Comparison of ENCODE assay signal across 15 mouse cellular contexts in the genomic region with DNA sequence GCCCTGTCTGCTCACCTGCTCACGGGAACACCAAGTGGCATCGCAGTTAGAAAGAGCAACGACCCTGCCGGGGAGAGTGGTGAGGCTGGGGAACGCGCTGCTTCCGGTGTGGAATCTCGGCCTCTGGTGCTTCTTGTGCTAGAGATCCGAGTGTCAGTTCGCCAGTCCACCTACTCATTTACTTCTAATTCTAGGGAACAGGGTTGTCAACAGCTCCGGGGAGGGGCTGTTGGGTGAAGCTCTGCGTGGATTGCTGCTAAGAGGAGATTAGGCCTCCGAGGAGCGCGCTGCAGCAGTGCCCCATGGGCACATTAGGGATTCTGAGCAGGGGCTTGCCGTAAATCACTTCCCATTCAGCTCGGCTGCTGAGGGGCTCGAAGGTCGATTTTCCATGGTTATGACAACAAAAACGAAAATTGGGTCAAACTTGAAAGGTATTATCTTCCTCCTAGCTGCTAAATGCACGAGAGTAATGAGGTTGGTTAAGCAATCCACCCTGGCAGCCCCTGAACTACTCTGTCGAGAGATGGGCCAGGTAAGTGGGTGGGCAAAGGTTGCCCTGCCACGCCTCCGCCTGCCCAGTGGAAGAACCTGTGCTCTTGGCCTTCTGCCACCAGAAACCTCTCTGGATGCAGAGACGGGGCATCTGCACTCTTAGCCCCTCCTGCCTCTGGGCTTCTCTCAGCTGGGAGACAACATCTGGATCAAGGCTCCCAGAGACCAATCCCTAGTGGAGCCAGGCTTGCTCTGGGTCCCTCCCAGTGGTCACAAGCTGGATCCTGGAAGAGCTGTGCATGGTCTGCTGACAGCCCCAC.
DNase-seq lines count a peak whose midpoint lies in the region; ATAC-seq lines count a peak whose summit lies in the region.
"Had no signal": no experiment of that assay in that cellular context is flagged by ENCODE, and none has a peak within 500 bp of the region (broad histone marks: within the 10 kb centered on the region; RNA-seq: fewer than 3 reads in every experiment).

No protein-coding gene starts in this region.

- H3K9me3 ChIP-seq in forebrain, embryonic 12.5 days = no peaks in the 10 kb centered on the region
- no peaks in the 10 kb centered on the region for H3K9me3 ChIP-seq in forebrain, embryonic 16.5 days (ENCODE audit: control insufficient read depth, low read length)
- H3K9me3 ChIP-seq in intestine, embryonic 15.5 days = no peaks in the 10 kb centered on the region
- H3K9me3 ChIP-seq: embryonic facial prominence, embryonic 15.5 days; limb, embryonic 12.5 days; megakaryocyte, embryonic 14.5 days had no signal

- no peak overlapping the region for H3K9ac ChIP-seq in forebrain, embryonic 12.5 days
- H3K9ac ChIP-seq in forebrain, embryonic 16.5 days (replicated peaks; ENCODE audit: low read depth, low read length) = no peak overlapping the region
- H3K9ac ChIP-seq in intestine, embryonic 15.5 days = no peak overlapping the region
- H3K9ac ChIP-seq: embryonic facial prominence, embryonic 15.5 days; limb, embryonic 12.5 days; liver, postnatal 0 days had no signal

- peaks cover 13% of the 10 kb centered on the region for H3K4me1 ChIP-seq in forebrain, embryonic 12.5 days
- peaks cover 7% of the 10 kb centered on the region; the same call in 1 of the 2 replicates for H3K4me1 ChIP-seq in forebrain, embryonic 16.5 days (replicated peaks; ENCODE audit: control insufficient read depth, insufficient read depth, low read length)
- H3K4me1 ChIP-seq in intestine, embryonic 15.5 days (replicated peaks) = peaks cover 4% of the 10 kb centered on the region; the same call in 1 of the 2 replicates
- H3K4me1 ChIP-seq: embryonic facial prominence, embryonic 15.5 days; megakaryocyte, embryonic 14.5 days had no signal

- DNase-seq in brain, adult 2 months (ENCODE audit: low read depth, low spot score) = peak; percentile 55
- DNase-seq in kidney, postnatal 4 days = peak; percentile 11 to 52
- no peak for DNase-seq in lung, adult 18-20 months
- no peak for DNase-seq in adrenal gland, adult 8-10 months
- no peak for DNase-seq in heart, adult 11 months
- DNase-seq: B cell, adult 2 months; cerebellum, postnatal 14 days; liver, postnatal 0 days had no signal

- 54% methylated on average over 25 of the region's 25 CpGs for WGBS in forebrain, embryonic 12.5 days
- WGBS in forebrain, embryonic 16.5 days = 58% methylated on average over 25 of the region's 25 CpGs
- WGBS in intestine, embryonic 15.5 days = 56% methylated on average over 25 of the region's 25 CpGs

- H3K4me3 ChIP-seq in forebrain, embryonic 12.5 days (replicated peaks) = no peak overlapping the region
- no peak overlapping the region for H3K4me3 ChIP-seq in forebrain, embryonic 16.5 days (replicated peaks; ENCODE audit: low read length)
- no peak overlapping the region for H3K4me3 ChIP-seq in intestine, embryonic 15.5 days (replicated peaks)
- H3K4me3 ChIP-seq: embryonic facial prominence, embryonic 15.5 days; limb, embryonic 12.5 days; megakaryocyte, embryonic 14.5 days had no signal

- H3K27ac ChIP-seq in forebrain, embryonic 12.5 days = 0 out of 2 replicates have a peak overlapping the region, but pooled peaks have one; percentile 11
- no peak overlapping the region for H3K27ac ChIP-seq in forebrain, embryonic 16.5 days (ENCODE audit: low read length)
- no peak overlapping the region for H3K27ac ChIP-seq in intestine, embryonic 15.5 days
- H3K27ac ChIP-seq: embryonic facial prominence, embryonic 15.5 days; limb, embryonic 12.5 days had no signal

- H3K27me3 ChIP-seq in forebrain, embryonic 12.5 days = no peaks in the 10 kb centered on the region
- H3K27me3 ChIP-seq in forebrain, embryonic 16.5 days (replicated peaks; ENCODE audit: control insufficient read depth, insufficient read depth, low read length) = no peaks in the 10 kb centered on the region
- no peaks in the 10 kb centered on the region for H3K27me3 ChIP-seq in intestine, embryonic 15.5 days (replicated peaks)
- H3K27me3 ChIP-seq: embryonic facial prominence, embryonic 15.5 days; limb, embryonic 12.5 days had no signal

- H3K36me3 ChIP-seq in forebrain, embryonic 12.5 days (replicated peaks) = no peaks in the 10 kb centered on the region
- no peaks in the 10 kb centered on the region for H3K36me3 ChIP-seq in forebrain, embryonic 16.5 days (ENCODE audit: control insufficient read depth, insufficient read depth)
- no peaks in the 10 kb centered on the region for H3K36me3 ChIP-seq in intestine, embryonic 15.5 days
- H3K36me3 ChIP-seq: embryonic facial prominence, embryonic 15.5 days; G1E; limb, embryonic 12.5 days had no signal

- no peak for ATAC-seq in forebrain, embryonic 12.5 days (ENCODE audit: low FRiP score)
- no peak for ATAC-seq in forebrain, embryonic 16.5 days
- peak; percentile 76 for ATAC-seq in intestine, embryonic 15.5 days
- ATAC-seq: liver, postnatal 0 days had no signal

- H3K4me2 ChIP-seq in forebrain, embryonic 12.5 days = no peak overlapping the region
- H3K4me2 ChIP-seq in forebrain, embryonic 16.5 days (ENCODE audit: low read length) = no peak overlapping the region
- H3K4me2 ChIP-seq in intestine, embryonic 15.5 days (replicated peaks) = no peak overlapping the region
- H3K4me2 ChIP-seq: embryonic facial prominence, embryonic 15.5 days; limb, embryonic 12.5 days had no signal

Comparison
In these comparisons a context has a peak if more than half of its experiments do, and no peak if none do; other contexts are left out.
1. DNase-seq: peak in brain, adult 2 months (single experiment) and kidney, postnatal 4 days (2 of 2); none in lung, adult 18-20 months (0 of 2), adrenal gland, adult 8-10 months (single experiment) and heart, adult 11 months (single experiment).